Mouse (Mus musculus) G1E (cell line): ENCODE data around the gene Qrich2.

Experiments
- CTCF ChIP-seq: IDR thresholded peaks from 2 replicates; pipeline ENCODE4 v1.5.1; 2012; ENCODE audit warnings: low read depth, low read length, inconsistent platforms, mixed read lengths
- GATA1 ChIP-seq: IDR thresholded peaks from 2 replicates; pipeline ENCODE4 v1.6.1; 2012; ENCODE audit warnings: borderline replicate concordance, low read length, inconsistent platforms, mixed read lengths
- GATA2 ChIP-seq: IDR thresholded peaks from 2 replicates; pipeline ENCODE4 v1.6.1; 2012; ENCODE audit warnings: low read depth, low read length, inconsistent platforms, borderline replicate concordance
- POLR2AphosphoS5 ChIP-seq: IDR thresholded peaks from 2 replicates; pipeline ENCODE4 v1.6.1; 2012; ENCODE audit warnings: low read depth, low read length, inconsistent platforms; ENCODE audit not compliant: insufficient replicate concordance
- TAL1 ChIP-seq: conservative IDR thresholded peaks from 2 replicates; pipeline ENCODE4 v1.6.1; 2012; ENCODE audit warnings: low read depth, low read length, inconsistent platforms, mixed read lengths

DNA sequence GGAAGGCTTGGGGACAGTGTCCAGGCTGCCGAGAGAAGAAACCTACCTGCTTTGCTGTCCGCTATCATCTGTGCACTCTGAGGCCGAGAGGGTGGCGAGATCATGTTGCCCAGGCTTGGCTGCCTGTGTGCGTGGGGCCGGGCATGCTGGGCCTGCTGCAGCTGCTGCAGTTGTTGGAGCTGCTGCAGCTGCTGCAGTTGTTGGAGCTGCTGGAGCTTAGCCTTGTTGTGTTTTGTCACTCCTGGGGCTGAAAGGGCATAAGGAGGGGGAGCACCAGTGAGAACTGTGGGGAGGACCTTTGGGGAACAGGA, 23.2 kb downstream of the Qrich2 start:
- TF ChIP-seq CTCF = no peak
- TF ChIP-seq GATA2 = no peak
- TF ChIP-seq POLR2AphosphoS5 = no peak
- TF ChIP-seq GATA1 = no peak
- no peak for TF ChIP-seq TAL1
